Mouse (Mus musculus) ES-CJ7 (cell line): ENCODE measurements at regions not wholly inside any gene's neighbourhood (a gene's known extent, or its start where the extent isn't known, plus 50 kb on each side); places are given as distances from the start of the nearest gene placed in this dataset.

Source experiments
- DNase-seq: peaks from one replicate; pipeline ENCODE4 v3.0.0; 2011; ENCODE audit warnings: low read depth, low spot score

GRCm38 (mm10) chrX:80220754-80221153 is 549.5 kb upstream of the Mageb16 start:
- DNase-seq = peak; percentile 47
